Mouse (Mus musculus) 3134 (cell line): Measurements from ENCODE around the gene Rnls.

Experiments
- DNase-seq: peaks from one replicate; pipeline ENCODE4 v3.0.0-alpha.2; 2011; ENCODE audit warnings: low spot score; ENCODE audit not compliant: insufficient read length; ENCODE audit errors: extremely low read depth

Gene Rnls

GRCm38 (mm10) chr19:33201181-33201580 lies 190.9 kb downstream of the Rnls start:
- DNase-seq = no peak

- no peak for DNase-seq
Measured at GRCm38 (mm10) chr19:33192064-33192463, 200.0 kb downstream of the Rnls start.

GRCm38 (mm10) chr19:33188766-33189165 lies 203.3 kb downstream of the Rnls start:
- DNase-seq = no peak

DNA sequence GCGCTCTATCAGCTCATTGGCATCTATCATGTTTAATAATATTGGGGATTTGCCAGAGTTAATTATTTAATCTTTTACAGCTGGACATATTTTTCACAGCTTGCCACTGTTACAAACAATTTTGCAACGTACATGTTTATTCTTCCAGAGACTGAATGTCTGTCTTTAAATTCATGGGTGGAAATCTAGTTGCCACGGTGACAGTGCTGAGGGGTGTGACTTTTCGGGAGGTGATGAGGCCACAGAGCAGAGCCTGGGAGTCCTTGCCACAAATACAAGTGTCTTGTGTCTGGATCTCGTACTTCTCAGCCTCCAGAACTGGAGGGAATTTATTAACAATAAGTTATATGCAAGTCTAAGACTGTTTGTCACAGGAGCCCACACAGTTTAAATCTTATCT lies 212.5 kb downstream of the Rnls start:
- DNase-seq = no peak

DNA sequence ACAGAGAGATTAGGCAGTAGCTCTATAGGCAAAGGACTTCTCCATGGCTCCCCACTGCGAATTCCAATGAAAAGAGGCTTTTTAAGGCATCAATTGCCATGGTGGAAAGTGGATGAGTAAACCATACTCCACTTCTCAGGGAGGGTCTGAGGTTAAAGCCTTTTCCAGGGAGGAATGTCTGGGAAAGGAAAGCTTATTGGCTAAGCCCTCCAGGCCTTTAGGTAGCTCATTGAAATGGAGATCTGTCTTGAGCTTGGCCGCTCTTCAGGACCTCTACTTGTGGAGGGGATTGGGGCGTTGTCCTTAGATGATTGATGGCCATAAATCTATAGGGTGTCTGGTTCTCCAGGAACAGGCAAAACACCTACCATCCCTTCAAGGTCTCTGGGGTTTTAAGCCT lies 213.2 kb downstream of the Rnls start:
- DNase-seq = no peak

- DNase-seq = no peak
Measured at GRCm38 (mm10) chr19:33178367-33178766, 213.7 kb downstream of the Rnls start.

DNA sequence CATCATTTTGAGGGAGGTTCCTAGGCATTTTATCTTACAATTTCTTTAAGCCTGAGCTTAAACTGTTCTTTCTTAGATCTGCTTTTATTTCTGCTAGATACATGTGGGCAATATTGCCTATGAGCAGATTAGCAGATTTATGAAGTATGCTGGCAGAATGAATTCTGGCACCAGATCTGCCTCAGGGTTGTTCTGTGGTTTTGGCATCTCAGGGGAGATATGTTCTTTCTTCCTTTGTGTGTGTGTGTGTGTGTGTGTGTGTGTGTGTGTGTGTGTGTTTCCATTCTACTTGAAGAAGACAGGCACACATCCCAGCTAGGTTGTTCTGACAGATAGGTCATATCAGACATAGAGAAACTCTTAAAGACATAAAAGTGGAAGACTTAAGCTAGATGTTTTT lies 218.1 kb downstream of the Rnls start:
- DNase-seq = no peak

- no peak for DNase-seq
Measured at GRCm38 (mm10) chr19:33169881-33170280, 222.2 kb downstream of the Rnls start.

- no peak for DNase-seq
Measured at GRCm38 (mm10) chr19:33167528-33168264, 224.4 kb downstream of the Rnls start.

DNA sequence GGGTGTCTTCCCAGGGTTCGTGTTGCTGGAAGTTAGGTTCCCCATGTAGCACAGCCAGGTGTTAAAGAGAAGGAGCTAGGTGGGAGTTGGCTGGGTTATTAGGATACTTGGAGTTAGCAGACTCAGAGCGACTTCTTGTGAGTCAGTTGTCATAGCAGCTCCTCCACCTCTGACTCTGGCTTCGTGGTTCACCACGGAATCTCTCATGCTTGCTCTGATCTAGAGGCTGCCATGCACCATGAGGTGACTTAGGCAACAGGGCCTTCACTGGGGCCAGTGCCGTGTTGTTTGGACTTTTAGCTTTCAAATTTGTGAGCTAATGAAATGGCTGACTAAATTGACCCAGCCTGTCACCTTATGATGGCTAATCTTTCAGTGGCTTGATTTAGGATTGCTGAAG lies 227.3 kb downstream of the Rnls start:
- DNase-seq = peak; percentile 37

DNA sequence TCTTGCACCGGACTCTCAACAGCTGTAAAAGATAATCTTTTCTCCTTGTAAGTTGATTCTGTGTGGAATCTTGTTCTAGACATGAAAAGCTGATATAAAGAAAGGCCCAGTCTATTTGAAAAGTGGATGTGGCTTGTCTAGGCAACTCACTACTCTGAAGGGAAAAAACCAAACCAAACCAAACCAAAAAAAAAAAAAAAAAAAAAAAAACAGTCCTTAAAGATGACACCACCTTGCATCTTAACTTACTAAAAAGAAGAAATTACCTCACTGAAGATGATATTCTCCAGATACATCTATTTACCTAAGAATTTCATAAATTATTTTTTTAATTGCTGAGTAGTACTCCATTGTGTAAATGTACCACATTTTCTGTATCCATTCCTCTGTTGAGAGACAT lies 230.2 kb downstream of the Rnls start:
- DNase-seq = no peak

- DNase-seq = no peak
Measured at GRCm38 (mm10) chr19:33159897-33160296, 232.2 kb downstream of the Rnls start.

DNA sequence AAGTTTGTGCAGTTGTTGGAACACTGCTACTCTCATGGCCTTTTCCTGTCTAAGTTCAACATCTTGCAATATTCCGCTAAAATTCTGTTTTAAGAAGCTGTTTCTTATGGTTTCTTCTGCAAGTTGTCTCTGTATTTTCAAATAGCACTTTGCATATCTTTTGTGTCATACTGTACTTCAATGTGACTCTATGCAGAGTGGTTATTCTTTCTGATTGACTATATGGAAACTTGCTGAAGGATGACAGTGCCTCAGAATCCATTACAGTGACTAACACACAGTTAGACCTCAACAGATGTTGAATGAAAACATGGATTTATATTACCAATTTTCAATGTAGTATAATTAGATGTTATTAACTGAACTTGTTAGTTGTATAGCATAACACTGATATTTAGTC lies 232.9 kb downstream of the Rnls start:
- DNase-seq = no peak

DNA sequence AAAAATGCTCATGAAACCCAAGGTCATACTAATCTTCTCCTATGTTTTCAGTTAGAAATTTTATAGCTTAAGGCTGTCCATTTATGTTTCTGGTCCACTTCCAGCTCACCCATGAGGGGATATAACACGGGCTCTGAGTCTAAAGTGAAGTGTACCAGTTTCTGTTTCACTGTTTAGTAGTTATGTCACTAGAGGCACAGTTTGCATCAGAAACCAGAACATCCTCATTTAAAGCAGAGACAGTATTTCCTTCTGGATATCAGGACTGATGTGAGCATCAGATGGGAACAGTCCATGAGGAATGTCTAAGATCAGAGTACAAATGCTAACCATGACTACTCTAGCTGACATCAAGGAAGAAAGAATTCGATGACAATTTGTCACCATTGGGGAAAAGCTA lies 233.9 kb downstream of the Rnls start:
- no peak for DNase-seq

GRCm38 (mm10) chr19:33148411-33148810 lies 243.7 kb downstream of the Rnls start:
- DNase-seq = no peak

GRCm38 (mm10) chr19:33143198-33143597 lies 248.9 kb downstream of the Rnls start:
- DNase-seq = no peak

GRCm38 (mm10) chr19:33137316-33137715 lies 254.8 kb downstream of the Rnls start:
- DNase-seq = no peak

DNA sequence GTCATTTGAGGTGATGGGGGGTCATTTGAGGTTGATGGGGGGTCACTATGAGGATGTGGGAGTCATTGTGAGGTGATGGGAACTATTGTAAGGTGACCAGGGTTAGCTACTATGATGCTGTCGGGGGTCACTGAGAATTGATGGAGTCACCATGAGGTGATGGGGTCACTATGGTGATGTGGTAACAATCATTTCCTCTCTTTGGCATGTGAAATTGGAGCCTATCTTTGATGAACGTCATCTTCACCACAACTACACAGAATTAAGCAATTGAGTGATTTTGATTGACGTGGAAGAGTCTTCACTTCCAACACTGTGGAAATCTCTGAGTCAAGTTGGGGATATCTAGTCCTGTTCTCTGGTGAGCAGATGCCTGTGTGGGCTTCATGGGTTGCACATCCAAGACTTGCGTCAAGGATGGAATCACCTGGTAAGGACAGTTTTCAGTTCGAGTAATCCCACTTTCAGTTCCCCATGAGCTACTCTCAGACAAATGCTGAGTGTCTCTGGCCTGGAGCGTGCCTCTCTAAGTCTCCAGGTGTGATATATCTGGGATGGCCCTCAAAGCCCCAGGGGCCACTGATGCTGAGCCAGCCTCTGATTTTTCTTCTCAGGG lies 269.4 kb downstream of the Rnls start:
- no peak for DNase-seq

- no peak for DNase-seq
Measured at GRCm38 (mm10) chr19:33119947-33120346, 272.1 kb downstream of the Rnls start.

GRCm38 (mm10) chr19:33118898-33119297 lies 273.2 kb downstream of the Rnls start:
- DNase-seq = peak; percentile 12

DNA sequence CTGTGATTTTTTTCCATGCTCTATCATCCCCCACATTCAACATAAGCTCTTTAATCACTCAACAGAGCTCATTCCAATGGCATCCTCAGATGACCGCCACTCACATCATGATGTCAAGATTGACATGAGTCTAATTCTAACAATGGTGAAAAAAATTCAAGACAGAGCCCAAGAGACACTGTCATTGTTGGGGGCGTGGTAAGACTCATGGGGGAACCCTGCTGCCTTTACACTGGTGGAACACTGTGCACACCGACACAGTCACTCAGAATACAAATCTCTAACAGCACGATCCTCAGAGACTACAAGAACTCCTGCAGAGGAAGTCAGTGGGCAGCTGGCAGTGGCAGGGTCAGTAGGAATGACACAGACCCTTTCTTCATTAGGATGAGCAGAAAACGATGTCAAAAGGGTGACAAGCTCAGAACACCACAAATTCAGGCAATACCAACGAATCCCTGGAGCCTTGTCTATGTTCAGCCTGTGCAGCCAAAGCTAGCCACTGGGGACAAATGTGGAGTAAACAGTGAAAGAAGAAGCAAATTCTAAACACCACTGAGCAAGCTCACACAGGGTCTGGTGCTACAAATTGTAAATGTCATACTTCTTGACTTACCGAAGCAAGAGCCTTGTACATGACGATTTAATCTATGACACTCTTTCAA lies 277.3 kb downstream of the Rnls start:
- DNase-seq = no peak

GRCm38 (mm10) chr19:33113746-33114145 lies 278.3 kb downstream of the Rnls start:
- no peak for DNase-seq
